Mouse (Mus musculus): ENCODE measurements at regions not wholly inside any gene's neighbourhood (a gene's known extent, or its start where the extent isn't known, plus 50 kb on each side); places are given as distances from the start of the nearest gene placed in this dataset.
A peak's percentile ranks its signal among the peaks of the same experiment; 100 is the strongest.

DNA sequence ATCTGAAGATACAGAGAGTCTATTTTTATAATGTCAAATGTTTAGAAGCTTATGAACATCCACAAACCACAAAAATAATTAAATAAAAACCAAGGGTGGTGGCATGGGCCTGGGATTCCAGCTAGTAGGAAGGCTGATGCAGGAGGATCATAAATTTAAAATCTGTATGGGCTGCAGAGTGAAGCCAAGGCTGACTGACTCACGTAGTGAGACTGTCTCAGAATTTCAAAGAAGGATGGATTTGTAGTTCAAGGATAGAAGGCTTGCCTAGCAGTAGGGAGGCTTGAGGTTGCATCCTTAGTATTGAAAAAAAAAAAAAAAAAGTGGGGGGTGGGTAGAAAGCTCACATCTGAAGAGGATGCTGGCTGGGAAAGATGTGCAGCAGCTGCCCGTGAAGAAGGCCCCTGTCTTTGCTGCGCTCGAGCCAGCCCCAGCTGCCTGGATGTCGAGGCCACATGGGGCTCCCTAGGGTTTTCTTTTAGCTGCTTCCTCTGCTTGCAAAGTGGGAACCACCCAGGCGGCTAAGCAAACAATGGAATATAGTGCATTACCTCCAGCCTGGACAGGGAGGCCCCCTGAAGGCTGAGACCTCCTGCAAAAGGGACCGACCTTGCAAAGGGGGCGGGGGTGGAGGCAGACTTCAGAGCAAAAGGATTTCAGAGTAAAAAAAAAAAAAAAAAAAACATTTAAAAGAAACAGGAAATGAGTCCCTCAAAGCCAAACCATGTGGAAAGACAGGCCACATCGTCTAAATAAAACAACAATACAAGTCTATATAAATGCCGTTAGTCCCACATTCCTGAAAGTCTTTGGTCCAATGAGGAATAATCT is 101.3 kb downstream of the Tmco5 start:
- DNase-seq (ENCODE audit: low spot score in 2 of 2) = no peak

GRCm38 (mm10) chr2:116980692-116981091 is 102.2 kb downstream of the Tmco5 start:
- DNase-seq (ENCODE audit: low spot score in 2 of 2) = no peak

DNA sequence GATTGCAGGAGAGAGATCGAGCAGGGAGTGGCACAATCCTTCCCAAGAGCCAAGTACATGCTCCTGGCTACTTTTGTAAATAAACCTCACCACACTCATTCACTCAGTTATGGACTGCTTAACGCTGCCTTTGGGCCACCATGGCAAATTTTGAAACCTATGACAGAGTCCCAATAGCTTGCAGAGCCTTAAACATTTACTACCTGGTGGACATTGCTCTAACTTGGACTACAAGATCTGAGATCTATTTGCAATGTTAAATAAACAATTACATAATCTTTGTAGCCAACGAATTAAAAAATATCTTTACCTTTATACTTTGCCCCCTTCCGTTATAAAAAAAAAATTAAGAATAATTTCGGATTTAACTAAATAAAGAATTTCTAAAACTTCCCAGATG is 104.9 kb downstream of the Tmco5 start:
- DNase-seq (ENCODE audit: low spot score in 2 of 2) = no peak

GRCm38 (mm10) chr2:116983821-116984351 is 105.4 kb downstream of the Tmco5 start:
- DNase-seq (ENCODE audit: low spot score in 2 of 2) = no peak

DNA sequence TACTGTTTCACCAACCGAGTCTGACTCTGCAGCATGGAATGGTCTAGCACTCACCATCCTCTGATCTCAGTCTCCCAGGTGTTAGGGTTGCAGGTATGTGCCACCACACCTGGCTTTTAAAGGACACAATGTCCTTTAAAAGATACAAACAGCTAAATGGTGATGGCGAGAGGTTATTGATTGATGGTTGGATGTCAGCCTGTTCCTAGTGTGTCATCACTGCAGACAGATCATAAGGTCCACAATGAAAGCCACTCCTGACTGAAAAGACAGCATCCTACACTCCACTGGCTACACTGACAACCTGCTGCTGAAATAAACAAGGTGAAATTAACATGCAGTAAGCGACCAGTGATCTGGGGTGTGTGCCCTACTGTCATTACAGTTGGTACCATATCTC is 106.1 kb downstream of the Tmco5 start:
- DNase-seq (ENCODE audit: low spot score in 2 of 2) = no peak

DNA sequence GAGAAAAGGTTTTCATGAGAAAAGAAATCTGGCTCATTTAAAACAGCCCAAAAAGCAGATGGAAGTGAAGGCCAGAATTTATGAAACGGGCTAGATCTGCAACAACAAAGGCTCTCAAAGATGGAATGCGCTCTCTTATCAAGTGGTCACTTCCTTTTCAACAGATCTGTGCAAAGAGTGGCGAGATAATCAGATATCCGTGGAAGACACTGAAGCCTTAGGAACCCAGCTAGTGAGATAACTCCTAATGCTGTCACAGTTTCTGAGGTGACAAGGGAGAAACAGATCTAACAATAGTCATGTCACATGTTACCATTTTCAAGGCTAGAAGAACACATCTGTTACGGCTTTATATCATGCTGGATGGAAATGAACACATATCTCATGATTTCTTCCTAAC is 107.1 kb downstream of the Tmco5 start:
- no peak for DNase-seq (ENCODE audit: low spot score in 2 of 2)

GRCm38 (mm10) chr2:116988953-116989674 is 110.6 kb downstream of the Tmco5 start:
- DNase-seq (ENCODE audit: low spot score in 2 of 2) = no peak

DNA sequence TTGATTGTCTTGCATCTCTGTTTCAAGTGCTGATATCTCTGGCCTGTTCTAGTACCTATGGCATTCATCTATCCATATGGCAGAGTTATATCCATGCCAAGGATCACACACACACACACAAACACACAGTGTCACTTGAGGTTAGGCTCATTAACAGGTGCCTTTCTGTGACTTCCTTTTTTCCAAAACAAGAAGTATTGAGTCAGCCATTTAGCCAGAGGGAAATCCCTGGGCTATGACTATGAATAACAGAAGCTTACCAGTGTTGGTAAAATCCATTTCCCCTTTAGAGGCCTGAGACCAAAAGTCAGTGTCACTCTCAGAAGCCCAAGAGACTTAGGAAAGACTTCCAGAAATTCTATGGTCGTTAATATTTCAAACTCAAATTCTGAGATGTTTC is 111.6 kb downstream of the Tmco5 start:
- DNase-seq (ENCODE audit: low spot score in 2 of 2) = no peak

GRCm38 (mm10) chr2:116991561-116992042 is 113.1 kb downstream of the Tmco5 start:
- no peak for DNase-seq (ENCODE audit: low spot score in 2 of 2)

- no peak for DNase-seq (ENCODE audit: low spot score in 2 of 2)
These were observed 115.2 kb downstream of the Tmco5 start for GRCm38 (mm10) chr2:116993724-116994123.

DNA sequence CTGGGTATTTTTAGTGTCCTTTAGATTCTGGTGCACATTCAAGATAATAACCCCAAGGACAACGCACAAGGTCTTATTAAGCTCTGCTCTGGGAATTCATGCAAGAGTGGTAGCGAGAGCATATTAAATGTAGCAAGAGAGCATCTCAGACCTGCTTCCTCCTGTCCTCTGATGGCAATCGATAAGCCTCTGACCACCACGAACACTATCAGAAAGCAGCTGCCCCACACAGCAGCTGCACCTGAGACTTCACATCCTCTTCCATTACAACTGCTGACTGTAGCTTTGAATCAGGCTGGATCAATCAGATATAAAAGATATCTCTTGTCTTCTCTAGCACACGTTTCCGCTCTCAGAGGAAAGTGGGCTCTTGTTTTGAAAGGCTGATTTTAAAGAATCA is 117.8 kb downstream of the Tmco5 start:
- DNase-seq (ENCODE audit: low spot score in 2 of 2) = no peak

- no peak for DNase-seq (ENCODE audit: low spot score in 2 of 2)
These were observed 120.3 kb downstream of the Tmco5 start for GRCm38 (mm10) chr2:116998822-116999221.

- no peak for DNase-seq (ENCODE audit: low spot score in 2 of 2)
These were observed 121.1 kb downstream of the Tmco5 start for GRCm38 (mm10) chr2:116999592-116999991.

DNA sequence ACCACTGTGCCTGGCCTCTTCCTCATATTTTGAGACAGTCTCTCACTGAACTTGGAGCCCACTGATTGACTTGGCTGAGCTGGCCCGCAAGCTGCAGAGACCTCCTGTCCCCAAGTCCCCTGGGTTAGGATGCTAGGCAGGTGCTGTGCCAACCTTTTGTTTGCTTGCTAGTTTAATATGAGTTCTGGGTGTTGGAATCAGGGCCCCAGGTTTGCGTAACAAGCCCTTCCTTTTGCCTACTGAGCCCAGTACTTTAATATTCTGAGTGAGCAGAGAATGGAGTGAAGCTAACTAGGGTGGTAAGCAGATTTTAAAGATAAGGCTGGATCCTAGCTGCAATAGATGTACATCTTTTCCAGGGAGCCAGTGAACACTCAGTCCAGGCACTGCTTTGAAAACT is 117.2 kb upstream of the Spred1 start:
- DNase-seq (ENCODE audit: low spot score in 2 of 2) = no peak

GRCm38 (mm10) chr2:117006846-117007245 is 114.3 kb upstream of the Spred1 start:
- no peak for DNase-seq (ENCODE audit: low spot score in 2 of 2)

DNA sequence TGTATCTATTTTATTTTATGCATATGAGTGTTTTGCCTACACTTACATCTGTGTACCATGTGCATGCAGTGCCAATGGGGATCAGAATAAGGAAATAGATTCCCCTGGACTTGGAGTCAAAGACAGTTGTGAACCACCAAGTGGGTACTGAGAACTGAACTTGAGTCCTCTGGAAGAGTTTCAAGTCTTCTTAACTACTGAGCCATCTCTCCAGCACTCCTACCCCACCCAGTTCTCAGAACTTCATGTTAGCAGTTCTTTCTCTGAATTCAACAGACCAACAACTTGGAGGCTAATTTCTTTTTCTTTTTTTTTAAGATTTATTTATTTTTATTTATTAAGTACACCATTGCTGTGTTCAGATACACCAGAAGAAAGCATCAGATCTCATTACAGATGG is 112.3 kb upstream of the Spred1 start:
- DNase-seq (ENCODE audit: low spot score in 2 of 2) = no peak

DNA sequence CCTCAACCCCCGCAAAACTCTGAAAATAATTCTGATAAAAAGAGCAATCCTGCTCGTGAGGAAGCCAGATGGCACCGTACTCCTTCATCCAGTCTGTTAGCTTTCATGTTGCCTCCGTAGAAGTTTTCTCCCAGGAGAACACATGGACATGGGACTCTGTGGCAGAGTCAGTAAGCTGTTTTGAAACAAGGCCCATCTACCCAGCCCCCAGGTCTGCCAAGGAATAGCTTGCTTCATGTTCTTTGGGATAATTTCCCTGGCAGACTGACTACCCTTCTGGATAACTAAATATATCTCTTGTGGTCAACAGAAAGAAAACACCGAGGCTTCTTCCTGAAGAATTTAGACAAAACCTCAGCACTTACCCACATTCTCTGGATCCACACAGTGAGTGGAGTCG is 111.2 kb upstream of the Spred1 start:
- no peak for DNase-seq (ENCODE audit: low spot score in 2 of 2)

DNA sequence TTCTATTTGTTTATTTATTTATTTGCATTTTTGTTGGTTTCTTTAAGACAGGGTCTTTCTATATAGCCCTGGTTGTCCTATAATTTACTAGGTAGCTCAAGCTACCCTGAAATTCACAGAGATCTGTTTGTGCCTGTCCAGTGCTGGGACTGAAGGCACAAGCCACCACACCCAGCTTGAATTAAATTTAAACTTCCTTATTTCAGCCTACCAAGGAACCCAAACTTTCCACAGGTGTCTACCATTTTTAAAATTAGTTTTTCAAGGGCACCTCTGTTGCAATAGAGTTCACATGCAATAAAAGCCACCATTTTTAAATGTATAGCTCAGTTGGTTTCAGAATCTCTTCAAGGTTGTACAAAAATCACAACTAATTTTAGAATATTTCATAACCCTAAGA is 110.2 kb upstream of the Spred1 start:
- no peak for DNase-seq (ENCODE audit: low spot score in 2 of 2)

- DNase-seq (ENCODE audit: low spot score in 2 of 2) = peak in 1 of 2 experiments; percentile 50
These were observed 103.1 kb upstream of the Spred1 start for GRCm38 (mm10) chr2:117017921-117018651.

- peak in 1 of 2 experiments; percentile 81 for DNase-seq (ENCODE audit: low spot score in 2 of 2)
These were observed 102.1 kb upstream of the Spred1 start for GRCm38 (mm10) chr2:117018917-117019538.

GRCm38 (mm10) chr2:117019552-117019951 is 101.6 kb upstream of the Spred1 start:
- DNase-seq (ENCODE audit: low spot score in 2 of 2) = no peak

GRCm38 (mm10) chr2:117021787-117022186 is 99.4 kb upstream of the Spred1 start:
- no peak for DNase-seq (ENCODE audit: low spot score in 2 of 2)
